Mouse (Mus musculus): ENCODE results near the gene Tlr4.

The Tlr4 gene
- long read RNA-seq, experiment 1, partial matches to known transcripts: 0 of 2 reads
- long read RNA-seq, experiment 1, other reads (novel, unspliced or antisense): 2 of 2 reads
- long read RNA-seq, experiment 2, partial matches to known transcripts: 0 of 1 reads
- long read RNA-seq, experiment 2, other reads (novel, unspliced or antisense): 1 of 1 reads

GRCm38 (mm10) chr4:66827463-66828162 is at the start of gene Tlr4:
Gene Tlr4 (plus strand): TSS chr4:66827584.
- intact Hi-C loops (cut with DNase I): no loop called here

- intact Hi-C loops (cut with DNase I): no loop called here
Measured at GRCm38 (mm10) chr4:66794283-66794682, 33.1 kb upstream of the Tlr4 start.

GRCm38 (mm10) chr4:66796683-66797082 is 30.7 kb upstream of the Tlr4 start:
- intact Hi-C loops (cut with DNase I): no loop called here

GRCm38 (mm10) chr4:66804552-66805301 is 22.7 kb upstream of the Tlr4 start:
- intact Hi-C loops (cut with DNase I): no loop called here

GRCm38 (mm10) chr4:66805747-66806146 is 21.6 kb upstream of the Tlr4 start:
- intact Hi-C loops (cut with DNase I): no loop called here

- intact Hi-C loops (cut with DNase I): no loop called here
Measured at GRCm38 (mm10) chr4:66816364-66817026, 10.9 kb upstream of the Tlr4 start.

- intact Hi-C loops (cut with DNase I): no loop called here
Measured at GRCm38 (mm10) chr4:66821171-66821570, 6.2 kb upstream of the Tlr4 start.

- intact Hi-C loops (cut with DNase I): no loop called here
Measured at GRCm38 (mm10) chr4:66821764-66822163, 5.6 kb upstream of the Tlr4 start.

GRCm38 (mm10) chr4:66828163-66828668 is 832 bp downstream of the Tlr4 start:
- intact Hi-C loops (cut with DNase I): no loop called here

- intact Hi-C loops (cut with DNase I): no loop called here
Measured at GRCm38 (mm10) chr4:66828686-66829085, 1.3 kb downstream of the Tlr4 start.

GRCm38 (mm10) chr4:66838071-66838470 is 10.7 kb downstream of the Tlr4 start:
- intact Hi-C loops (cut with DNase I): no loop called here

- intact Hi-C loops (cut with DNase I): no loop called here
Measured at GRCm38 (mm10) chr4:66843255-66843654, 15.9 kb downstream of the Tlr4 start.

GRCm38 (mm10) chr4:66852011-66852410 is 24.6 kb downstream of the Tlr4 start:
- intact Hi-C loops (cut with DNase I): no loop called here

- intact Hi-C loops (cut with DNase I): no loop called here
Measured at GRCm38 (mm10) chr4:66856992-66857391, 29.6 kb downstream of the Tlr4 start.

- intact Hi-C loops (cut with DNase I): no loop called here
Measured at GRCm38 (mm10) chr4:66869919-66870318, 42.5 kb downstream of the Tlr4 start.

- intact Hi-C loops (cut with DNase I): no loop called here
Measured at GRCm38 (mm10) chr4:66872026-66872425, 44.6 kb downstream of the Tlr4 start.

GRCm38 (mm10) chr4:66873342-66873741 is 46.0 kb downstream of the Tlr4 start:
- intact Hi-C loops (cut with DNase I): no loop called here

- intact Hi-C loops (cut with DNase I): no loop called here
Measured at GRCm38 (mm10) chr4:66875751-66876150, 48.4 kb downstream of the Tlr4 start.

- intact Hi-C loops (cut with DNase I): no loop called here
Measured at GRCm38 (mm10) chr4:66877609-66878008, 50.2 kb downstream of the Tlr4 start.

GRCm38 (mm10) chr4:66881496-66881895 is 54.1 kb downstream of the Tlr4 start:
- intact Hi-C loops (cut with DNase I): no loop called here

GRCm38 (mm10) chr4:66883264-66883663 is 55.9 kb downstream of the Tlr4 start:
- intact Hi-C loops (cut with DNase I): no loop called here

GRCm38 (mm10) chr4:66894547-66894946 is 67.2 kb downstream of the Tlr4 start:
- intact Hi-C loops (cut with DNase I): no loop called here
